Mouse (Mus musculus) stomach, embryonic 16.5 days (tissue): Measurements from ENCODE around the gene Pold4. TPM values are rescaled to one million over a fixed set of nuclear protein-coding genes. Genes with fewer than 3 reads are reported as not detected.
A peak's percentile ranks its signal among the peaks of the same experiment; 100 is the strongest.

ENCODE experiments used
- ATAC-seq: fragments of 200-750 bp; cut with Nextera tagmentation; 2 replicates; pipeline ENCODE4 v1.8.0; 2017; ENCODE audit warnings: moderate number of reproducible peaks, moderate TSS enrichment; ENCODE audit not compliant: insufficient read depth, low FRiP score
- H3K27ac ChIP-seq: fragments of 300-500 bp; sonication (generic); 2 replicates; pipeline ENCODE4 v1.5.1; 2014; ENCODE audit warnings: low read length
- H3K27me3 ChIP-seq: fragments of 300-500 bp; sonication (generic); 2 replicates; pipeline ENCODE4 v1.6.1; 2014; ENCODE audit warnings: low read length, control low read depth, mixed read lengths; ENCODE audit not compliant: control insufficient read depth, insufficient read depth
- H3K36me3 ChIP-seq: fragments of 300-500 bp; sonication (generic); 2 replicates; pipeline ENCODE4 v1.6.1; 2014; ENCODE audit warnings: low read length; ENCODE audit not compliant: control insufficient read depth, insufficient read depth
- H3K4me1 ChIP-seq: fragments of 300-500 bp; sonication (generic); 2 replicates; pipeline ENCODE4 v1.6.1; 2014; ENCODE audit warnings: low read length, control low read depth, mixed read lengths; ENCODE audit not compliant: control insufficient read depth, insufficient read depth
- H3K4me2 ChIP-seq: fragments of 300-500 bp; sonication (generic); 2 replicates; pipeline ENCODE4 v1.6.1; 2014; ENCODE audit warnings: low read depth, low read length, mixed read lengths
- H3K4me3 ChIP-seq: fragments of 300-500 bp; sonication (generic); replicated peaks from 2 replicates; pipeline ENCODE4 v1.5.1; 2014; ENCODE audit warnings: mild to moderate bottlenecking, low read length
- H3K9ac ChIP-seq: fragments of 300-500 bp; sonication (generic); 2 replicates; pipeline ENCODE4 v1.6.1; 2014; ENCODE audit warnings: low read length
- H3K9me3 ChIP-seq: fragments of 300-500 bp; sonication (generic); replicated peaks from 2 replicates; pipeline ENCODE4 v1.6.1; 2016; ENCODE audit warnings: low read length, control low read depth; ENCODE audit not compliant: control insufficient read depth
- WGBS: fragments of 180-500 bp; shearing (Covaris S2); extraction: QIAGEN DNeasy Blood & Tissue Kit; methylation state at CpG from one replicate; pipeline ENCODE4 v1.1.7; 2014; 5-methylcytosine and 5-hydroxymethylcytosine counted together
- polyA plus RNA-seq: library from polyadenylated mRNA; unstranded; fragments of >200 nt; fragmentation: Nextera tagmentation; extraction: Ambion mirVana; gene quantifications from 2 replicates; pipeline ENCODE4 v1.2.1, GENCODE M21; 2015

Gene Pold4
- polyA plus RNA-seq, 1 experiment from 2014 or later: 36.3 TPM

DNA sequence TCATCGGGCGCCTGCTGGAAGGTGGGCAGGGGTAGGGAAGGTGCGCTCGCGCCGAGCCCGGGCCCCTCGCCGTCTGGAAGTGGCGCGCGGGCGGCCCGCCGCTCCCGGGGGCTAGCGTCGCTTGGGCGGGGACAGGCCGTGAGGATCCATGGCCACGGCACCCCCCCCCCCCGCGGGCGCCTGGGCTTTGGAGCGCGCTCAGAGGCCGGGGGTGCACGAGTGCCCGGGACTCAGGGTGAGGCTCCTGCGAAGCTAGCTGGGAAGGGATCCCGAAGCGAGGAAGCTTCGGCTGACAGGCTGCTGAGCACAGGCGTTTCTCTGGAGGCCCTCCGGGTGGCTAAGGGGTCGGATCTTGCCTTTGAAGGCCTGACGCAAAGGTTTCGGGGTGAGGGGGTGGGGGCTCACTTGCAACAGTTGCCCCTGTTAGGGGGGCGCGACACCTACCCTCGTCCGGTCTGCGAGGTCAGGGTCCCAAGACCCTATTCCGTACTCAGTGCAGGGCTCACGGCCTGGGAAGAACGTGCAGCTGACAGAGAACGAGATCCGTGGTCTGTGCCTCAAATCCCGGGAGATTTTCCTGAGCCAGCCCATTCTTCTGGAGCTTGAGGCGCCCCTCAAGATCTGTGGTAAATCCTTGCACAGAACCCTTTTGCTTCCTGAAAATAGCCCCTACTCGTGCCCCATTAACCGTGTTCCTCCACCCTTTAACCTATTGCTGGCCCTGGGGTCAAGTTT, 39.3 kb upstream of the Pold4 start:
- H3K9ac ChIP-seq: peak overlapping the region; percentile 99
- H3K36me3 ChIP-seq: peaks cover 24% of the 10 kb centered on the region; the same call in 1 of the 2 replicates
- H3K4me1 ChIP-seq: peaks cover 19% of the 10 kb centered on the region
- H3K4me3 ChIP-seq: peak overlapping the region; percentile 93
- no peaks in the 10 kb centered on the region for H3K9me3 ChIP-seq
- peak overlapping the region; percentile 96 for H3K27ac ChIP-seq
- ATAC-seq: peak; percentile 48
- H3K27me3 ChIP-seq: no peaks in the 10 kb centered on the region
- H3K4me2 ChIP-seq: peak overlapping the region; percentile 97
- WGBS: under 1% methylated on average over 50 of the region's 52 CpGs

DNA sequence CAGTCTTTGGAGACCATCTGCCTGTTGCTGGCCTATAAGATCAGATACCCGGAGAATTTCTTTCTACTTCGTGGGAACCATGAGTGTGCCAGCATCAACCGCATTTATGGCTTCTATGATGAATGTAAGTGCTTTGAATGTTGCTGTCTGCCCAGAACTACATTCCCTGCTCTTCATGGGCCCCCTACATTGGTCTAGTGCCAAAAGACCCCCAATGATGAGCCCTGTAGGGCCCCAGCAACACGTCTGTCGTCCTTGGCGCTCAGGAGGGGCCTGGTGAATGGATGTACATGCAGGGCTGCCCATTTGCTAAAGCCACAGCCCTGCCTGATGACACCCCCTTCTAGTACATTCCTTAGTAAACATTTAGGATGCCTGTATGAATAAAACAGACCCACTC, 38.6 kb upstream of the Pold4 start:
- Histone ChIP-seq H3K27me3 (no peaks in the 10 kb centered on the region), H3K9ac (peak overlapping the region; percentile 99), H3K4me1 (peaks cover 19% of the 10 kb centered on the region), H3K4me2 (peak overlapping the region; percentile 97), H3K36me3 (peaks cover 24% of the 10 kb centered on the region; the same call in 1 of the 2 replicates), H3K4me3 (peak overlapping the region; percentile 93), H3K9me3 (no peaks in the 10 kb centered on the region), H3K27ac (peak overlapping the region; percentile 96; the same call in 1 of the 2 replicates)
- 48% methylated on average over 6 of the region's 6 CpGs for WGBS
- no peak for ATAC-seq

DNA sequence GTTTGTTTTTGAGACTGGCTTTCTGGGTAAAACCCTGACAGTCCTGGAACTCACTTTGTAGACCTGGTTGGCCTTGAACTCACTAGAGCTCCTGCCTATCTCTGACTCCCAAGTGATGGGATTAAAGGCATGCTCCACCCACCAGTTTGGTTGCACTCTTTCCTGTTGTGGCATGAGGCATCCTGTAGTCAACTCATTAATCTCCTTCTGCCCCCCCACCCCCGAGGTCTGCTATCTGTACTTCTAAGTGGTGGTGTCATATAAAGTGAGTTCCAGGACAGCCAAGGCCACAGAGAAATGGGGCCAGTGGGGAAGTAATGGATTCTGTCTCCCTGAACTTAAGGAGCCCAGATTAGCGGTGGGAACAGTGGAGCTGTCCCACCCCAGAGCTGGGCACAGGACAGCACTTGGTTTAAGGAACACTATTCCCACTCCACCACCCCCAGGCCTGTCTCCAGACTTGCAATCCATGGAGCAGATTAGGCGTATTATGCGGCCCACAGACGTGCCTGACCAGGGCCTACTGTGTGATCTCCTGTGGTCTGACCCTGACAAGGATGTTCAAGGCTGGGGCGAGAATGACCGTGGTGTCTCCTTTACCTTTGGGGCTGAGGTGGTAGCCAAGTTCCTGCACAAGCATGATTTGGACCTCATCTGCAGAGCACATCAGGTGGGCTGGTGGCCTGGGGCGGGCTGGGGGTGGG, 37.5 kb upstream of the Pold4 start:
- H3K36me3 ChIP-seq: peaks cover 24% of the 10 kb centered on the region; the same call in 1 of the 2 replicates
- no peak for ATAC-seq
- no peaks in the 10 kb centered on the region for H3K9me3 ChIP-seq
- no peaks in the 10 kb centered on the region for H3K27me3 ChIP-seq
- peaks cover 19% of the 10 kb centered on the region for H3K4me1 ChIP-seq
- no peak overlapping the region for H3K27ac ChIP-seq
- WGBS: 86% methylated on average over 8 of the region's 8 CpGs
- no peak overlapping the region for H3K4me3 ChIP-seq
- no peak overlapping the region for H3K9ac ChIP-seq
- no peak overlapping the region for H3K4me2 ChIP-seq

DNA sequence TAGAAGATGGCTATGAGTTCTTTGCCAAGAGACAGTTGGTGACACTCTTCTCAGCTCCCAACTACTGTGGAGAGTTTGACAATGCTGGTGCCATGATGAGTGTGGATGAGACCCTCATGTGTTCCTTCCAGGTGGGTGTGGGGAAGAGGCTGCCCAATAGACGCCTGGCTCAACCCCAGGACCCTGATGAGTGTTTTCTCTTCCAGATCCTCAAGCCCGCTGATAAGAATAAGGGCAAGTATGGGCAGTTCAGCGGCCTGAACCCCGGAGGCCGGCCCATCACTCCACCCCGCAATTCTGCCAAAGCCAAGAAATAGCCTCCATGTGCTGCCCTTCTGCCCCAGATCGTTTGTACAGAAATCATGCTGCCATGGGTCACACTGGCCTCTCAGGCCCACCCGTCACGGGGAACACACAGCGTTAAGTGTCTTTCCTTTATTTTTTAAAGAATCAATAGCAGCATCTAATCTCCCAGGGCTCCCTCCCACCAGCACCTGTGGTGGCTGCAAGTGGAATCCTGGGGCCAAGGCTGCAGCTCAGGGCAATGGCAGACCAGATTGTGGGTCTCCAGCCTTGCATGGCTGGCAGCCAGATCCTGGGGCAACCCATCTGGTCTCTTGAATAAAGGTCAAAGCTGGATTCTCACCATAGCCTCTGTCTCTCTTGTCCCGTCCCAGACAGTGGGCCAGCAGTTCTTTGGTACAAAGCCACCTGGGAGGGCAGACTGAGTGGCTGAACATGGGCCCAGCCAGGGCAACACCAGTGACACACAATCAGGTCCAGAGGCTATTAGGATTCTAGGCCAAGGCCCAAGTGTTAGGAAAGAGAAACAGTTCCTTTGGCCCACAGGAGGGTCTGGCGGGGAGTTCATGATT, 36.7 kb upstream of the Pold4 start:
- Histone ChIP-seq H3K9me3 (no peaks in the 10 kb centered on the region), H3K4me3 (no peak overlapping the region), H3K36me3 (peaks cover 24% of the 10 kb centered on the region; the same call in 1 of the 2 replicates), H3K4me2 (no peak overlapping the region), H3K27ac (no peak overlapping the region), H3K27me3 (no peaks in the 10 kb centered on the region), H3K4me1 (peaks cover 20% of the 10 kb centered on the region), H3K9ac (no peak overlapping the region)
- no peak for ATAC-seq
- 79% methylated on average over 12 of the region's 12 CpGs for WGBS

DNA sequence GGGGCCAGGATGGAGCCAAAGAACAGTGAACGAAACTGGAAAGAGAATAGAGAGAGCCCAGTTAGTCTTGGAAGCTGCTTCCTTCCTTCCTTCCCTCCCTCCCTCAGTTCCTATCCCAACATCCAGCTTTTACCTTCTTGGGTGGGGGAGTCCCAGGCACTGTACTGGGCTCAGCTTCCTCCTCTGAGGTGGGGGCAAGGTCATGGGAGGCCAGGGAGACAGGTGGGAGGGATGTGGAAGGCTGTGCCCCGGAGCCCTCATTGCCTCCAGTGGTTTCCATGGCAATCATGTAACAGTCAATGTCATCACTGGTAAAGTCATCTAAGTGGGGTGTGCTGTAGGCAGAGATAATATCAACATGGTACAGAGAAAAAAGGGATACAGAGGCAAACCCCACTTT, 35.7 kb upstream of the Pold4 start:
- Histone ChIP-seq H3K27ac (no peak overlapping the region), H3K4me3 (no peak overlapping the region), H3K4me2 (no peak overlapping the region), H3K27me3 (no peaks in the 10 kb centered on the region), H3K4me1 (peaks cover 24% of the 10 kb centered on the region), H3K9ac (no peak overlapping the region; the same call in 1 of the 2 replicates), H3K9me3 (no peaks in the 10 kb centered on the region), H3K36me3 (peaks cover 24% of the 10 kb centered on the region; the same call in 1 of the 2 replicates)
- no peak for ATAC-seq
- WGBS: 52% methylated on average over 2 of the region's 2 CpGs

DNA sequence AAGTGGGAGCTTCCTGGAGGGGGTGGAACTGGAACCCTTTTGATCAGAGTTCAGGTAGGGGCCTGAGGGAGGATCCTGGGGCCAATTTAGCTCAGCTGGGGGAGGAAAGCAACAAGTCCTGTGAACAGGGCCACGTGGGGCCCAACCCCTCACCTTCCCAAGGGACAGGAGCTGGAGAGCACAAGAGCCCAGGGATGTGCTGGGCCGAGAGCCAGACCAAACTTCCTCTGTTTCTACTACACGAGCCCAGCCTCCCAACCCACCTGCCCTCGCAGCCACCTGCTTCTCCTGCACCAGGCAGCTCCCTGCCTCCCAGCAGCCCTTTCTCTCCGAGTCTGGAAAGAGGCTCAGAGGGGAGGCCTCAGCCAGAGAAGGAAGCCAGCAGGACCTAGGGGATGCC, 35.2 kb upstream of the Pold4 start:
- no peak overlapping the region for H3K4me2 ChIP-seq
- no peak overlapping the region for H3K27ac ChIP-seq
- ATAC-seq: no peak
- peaks cover 24% of the 10 kb centered on the region for H3K4me1 ChIP-seq
- no peaks in the 10 kb centered on the region for H3K9me3 ChIP-seq
- H3K9ac ChIP-seq: no peak overlapping the region
- 27% methylated on average over 5 of the region's 5 CpGs for WGBS
- no peak overlapping the region for H3K4me3 ChIP-seq
- H3K36me3 ChIP-seq: peaks cover 24% of the 10 kb centered on the region; the same call in 1 of the 2 replicates
- no peaks in the 10 kb centered on the region for H3K27me3 ChIP-seq

DNA sequence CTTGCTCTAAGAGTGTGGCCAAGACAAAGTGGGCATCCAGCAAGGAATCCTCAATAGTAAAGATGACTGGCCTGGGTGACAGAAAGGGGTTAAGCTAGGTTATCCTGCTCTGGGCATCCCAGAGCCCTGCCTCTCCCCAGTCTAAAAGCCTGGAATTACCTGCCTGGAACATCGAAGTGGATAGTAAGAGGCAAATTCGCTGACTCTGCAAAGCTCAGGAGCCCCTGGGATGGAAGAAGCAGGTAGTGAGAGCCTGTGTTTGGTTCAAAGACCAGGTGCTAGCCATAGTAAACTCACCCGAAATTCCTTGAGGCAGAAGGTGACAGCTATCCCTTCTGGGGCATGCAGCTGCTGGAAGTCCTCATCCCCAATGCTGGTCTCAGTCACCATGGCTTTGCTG, 34.5 kb upstream of the Pold4 start:
- no peak overlapping the region for H3K9ac ChIP-seq
- no peak overlapping the region for H3K4me2 ChIP-seq
- H3K27ac ChIP-seq: no peak overlapping the region
- H3K27me3 ChIP-seq: no peaks in the 10 kb centered on the region
- no peak for ATAC-seq
- H3K4me1 ChIP-seq: peaks cover 29% of the 10 kb centered on the region
- no peaks in the 10 kb centered on the region for H3K9me3 ChIP-seq
- H3K36me3 ChIP-seq: peaks cover 24% of the 10 kb centered on the region; the same call in 1 of the 2 replicates
- WGBS: 63% methylated on average over 3 of the region's 3 CpGs
- H3K4me3 ChIP-seq: no peak overlapping the region

DNA sequence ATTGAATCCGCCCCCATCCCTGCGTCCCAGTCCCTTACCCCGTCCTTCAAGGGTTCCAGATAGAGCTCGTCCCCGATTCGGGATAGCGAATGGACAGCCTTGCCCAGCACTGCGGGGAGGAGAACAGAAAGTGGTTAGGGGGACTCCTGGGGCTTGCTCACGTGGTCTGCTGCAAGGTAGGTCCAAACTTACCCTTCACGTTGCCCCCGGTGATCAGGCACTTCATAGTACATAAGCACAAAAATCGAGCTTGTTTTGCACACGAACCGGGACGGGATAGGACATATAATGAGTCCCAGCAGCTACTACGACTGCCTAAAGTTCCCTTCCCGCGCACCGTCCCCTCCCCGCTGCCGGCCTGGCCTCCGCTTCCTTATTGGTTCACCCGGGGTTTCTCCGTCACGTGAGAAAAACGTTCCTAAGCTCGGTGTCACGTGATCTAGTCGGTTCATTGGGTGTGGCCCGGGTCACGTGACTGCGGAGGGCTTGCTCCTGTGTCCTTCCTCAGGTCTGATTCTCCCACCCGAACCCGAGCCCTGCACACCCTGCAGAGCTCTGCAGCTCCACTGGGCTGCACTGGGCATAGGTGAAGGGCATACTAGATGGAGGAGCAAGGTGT, 30.3 kb upstream of the Pold4 start, which contains the start of gene Rad9a:
Gene Rad9a, minus strand, starts transcription at position 372 of the 619 bp plus-strand sequence.
- H3K4me2 ChIP-seq: peak within 1 kb of the TSS; percentile 100
- under 1% methylated on average over 34 of the region's 34 CpGs for WGBS
- H3K4me1 ChIP-seq: peaks cover 22% of the 10 kb centered on the region
- ATAC-seq: peak; percentile 85
- H3K9me3 ChIP-seq: no peaks in the 10 kb centered on the region
- H3K4me3 ChIP-seq: peak within 1 kb of the TSS; percentile 81
- H3K27me3 ChIP-seq: no peaks in the 10 kb centered on the region
- peak within 1 kb of the TSS; percentile 73 for H3K27ac ChIP-seq
- no peaks in the 10 kb centered on the region for H3K36me3 ChIP-seq
- peak within 1 kb of the TSS; percentile 88 for H3K9ac ChIP-seq
